Mouse (Mus musculus) heart, postnatal 14 days (tissue): ENCODE results near the gene Olfr71. TPM values are rescaled to one million over a fixed set of nuclear protein-coding genes. Genes with fewer than 3 reads are reported as not detected.
A peak's percentile ranks its signal among the peaks of the same experiment; 100 is the strongest.

Source experiments
- DNase-seq, 2 experiments: peaks; one replicate each; pipeline ENCODE4 v3.0.0; 2021 to 2022
- intact Hi-C: fragments of 180-260 bp; cut with DNase I; formaldehyde crosslinking; loops from one replicate; pipeline ENCODE4 v1.15.1; 2025
- total RNA-seq, 2 experiments: library from RNA; stranded (reverse); gene quantifications; 2 replicates each; pipeline ENCODE4 v1.2.3; 2021

Gene Olfr71
- total RNA-seq, 2 experiments from 2014 or later: not detected

DNA sequence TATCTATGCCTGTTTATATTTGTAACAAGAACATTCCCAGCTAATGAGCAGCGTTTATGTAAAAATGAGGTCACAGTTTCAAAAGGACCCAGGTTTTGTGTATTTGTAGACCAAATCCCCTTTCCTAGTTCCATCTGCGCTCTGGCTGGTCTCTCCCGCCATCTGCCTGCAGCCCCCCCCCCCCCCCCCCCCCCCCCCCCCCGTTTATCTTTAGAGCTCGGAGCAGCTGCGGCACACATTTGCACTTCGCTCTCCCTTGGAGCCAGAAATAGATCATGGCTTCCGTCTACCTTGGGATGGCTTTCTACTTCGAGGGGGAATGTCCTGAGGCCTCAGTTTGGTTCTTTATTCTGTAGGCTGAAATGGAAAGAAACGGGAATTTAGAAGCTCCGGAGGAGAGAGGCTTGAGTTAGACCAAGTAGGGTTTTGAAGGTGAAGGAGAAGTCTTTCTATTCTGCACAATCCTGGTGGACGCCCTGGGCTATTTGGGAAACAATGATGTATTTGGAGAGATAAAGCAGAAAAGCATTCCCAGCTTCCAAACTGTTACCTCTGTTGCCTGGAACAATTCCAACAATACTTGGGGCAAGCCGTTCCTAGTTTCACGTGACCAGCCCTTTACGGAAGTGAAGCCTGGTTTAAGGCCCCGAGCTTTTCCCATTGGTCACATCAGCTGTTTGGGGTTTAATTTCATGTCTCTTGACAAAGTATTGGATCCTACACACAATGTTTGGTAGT, 10.6 kb upstream of the Olfr71 start:
- no peak for DNase-seq
- intact Hi-C loops: no loop called here

DNA sequence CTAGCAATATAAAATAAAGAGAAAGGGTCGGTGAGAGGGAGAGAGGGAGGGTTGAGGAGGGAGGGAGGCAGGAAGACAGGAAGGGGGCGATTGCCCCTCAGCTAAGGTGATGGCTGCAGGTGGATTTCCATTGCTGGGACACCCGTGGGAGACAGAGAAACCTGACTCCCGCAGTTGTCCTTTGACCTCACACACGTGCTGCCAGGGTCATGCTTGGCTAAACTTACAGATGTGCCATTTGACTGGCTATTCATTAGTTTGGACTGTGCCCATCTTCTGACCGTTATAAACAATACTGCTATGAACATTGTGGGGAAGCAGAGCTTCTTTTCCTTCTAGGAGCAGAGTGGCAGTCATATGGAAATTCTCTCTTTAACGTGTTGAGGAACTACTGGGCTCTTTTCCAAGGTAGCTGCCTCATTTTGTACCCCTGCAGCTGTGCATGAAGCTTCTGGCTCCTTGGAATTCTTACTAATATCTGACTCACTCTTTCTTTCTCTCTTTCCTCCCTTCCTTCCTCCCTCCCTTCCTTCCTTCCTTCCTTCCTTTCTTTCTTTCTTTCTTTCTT, 3.7 kb upstream of the Olfr71 start:
- intact Hi-C loops: loop anchor here (1.0 to 2.0 kb wide), 2 partner anchors 41 to 283 kb away; no protein-coding TSS in a partner anchor
- DNase-seq: no peak

DNA sequence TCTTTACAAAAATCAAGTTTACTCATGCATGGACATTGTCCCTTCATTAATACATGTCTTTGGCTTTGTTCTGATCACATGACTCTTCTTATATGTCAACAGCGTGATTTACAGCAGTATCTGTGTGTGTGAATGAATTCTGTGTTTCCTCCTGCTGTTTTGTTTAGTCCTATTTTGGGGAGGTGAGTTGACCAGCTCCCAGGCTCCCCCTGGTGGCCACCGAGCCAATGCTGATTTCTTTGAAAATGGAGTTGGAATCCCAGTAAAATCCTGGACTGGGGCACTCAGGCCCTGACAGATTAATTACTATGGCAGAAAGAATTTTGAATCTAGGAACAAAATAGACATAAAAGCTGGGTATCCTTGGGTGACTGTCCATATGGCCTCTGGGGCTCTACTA, 1.8 kb upstream of the Olfr71 start:
- peak; percentile 86 to 91 for DNase-seq
- intact Hi-C loops: loop anchor here (1.0 to 2.0 kb wide), 2 partner anchors 82 to 281 kb away; no protein-coding TSS in a partner anchor

DNA sequence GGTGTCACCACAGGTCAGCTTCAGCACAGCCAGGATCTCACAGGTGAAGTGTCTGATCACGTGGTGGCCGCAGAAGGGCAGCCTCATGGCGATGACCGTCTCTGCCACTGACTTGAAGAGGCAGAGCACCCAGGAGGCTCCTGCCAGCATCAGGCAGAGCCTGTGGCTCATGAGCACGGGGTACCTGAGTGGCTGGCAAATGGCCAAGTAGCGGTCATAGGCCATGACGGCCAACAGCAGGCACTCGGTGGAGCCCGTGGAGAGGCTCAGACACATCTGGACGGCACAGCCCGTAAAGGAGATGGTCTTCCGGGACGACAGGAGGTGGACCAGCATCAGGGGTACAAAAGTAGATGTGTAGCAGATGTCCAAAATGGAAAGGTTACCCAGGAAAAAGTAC, 4.1 kb downstream of the Olfr71 start:
- intact Hi-C loops: no loop called here
- no peak for DNase-seq

DNA sequence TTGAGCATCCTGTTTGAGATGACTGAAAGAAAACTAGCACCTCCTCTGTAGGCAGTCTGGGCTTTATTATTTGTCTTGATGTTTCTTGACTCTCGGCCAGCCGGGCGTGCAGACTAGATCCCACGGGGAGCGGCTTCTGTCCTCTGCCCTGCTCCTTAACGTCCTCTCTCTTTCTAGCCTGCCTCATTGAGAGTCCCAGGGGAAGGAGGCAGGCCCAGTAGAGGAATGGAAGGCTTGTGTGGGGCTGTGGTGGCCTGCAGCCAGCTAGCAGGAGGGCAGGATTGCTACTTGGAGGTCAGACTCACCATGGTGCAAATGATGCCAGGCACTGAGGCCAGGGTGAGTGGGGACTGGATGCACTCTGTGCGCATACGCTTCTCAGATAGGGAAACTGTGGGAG, 6.2 kb downstream of the Olfr71 start:
- intact Hi-C loops: no loop called here
- peak; percentile 12 to 16 for DNase-seq

DNA sequence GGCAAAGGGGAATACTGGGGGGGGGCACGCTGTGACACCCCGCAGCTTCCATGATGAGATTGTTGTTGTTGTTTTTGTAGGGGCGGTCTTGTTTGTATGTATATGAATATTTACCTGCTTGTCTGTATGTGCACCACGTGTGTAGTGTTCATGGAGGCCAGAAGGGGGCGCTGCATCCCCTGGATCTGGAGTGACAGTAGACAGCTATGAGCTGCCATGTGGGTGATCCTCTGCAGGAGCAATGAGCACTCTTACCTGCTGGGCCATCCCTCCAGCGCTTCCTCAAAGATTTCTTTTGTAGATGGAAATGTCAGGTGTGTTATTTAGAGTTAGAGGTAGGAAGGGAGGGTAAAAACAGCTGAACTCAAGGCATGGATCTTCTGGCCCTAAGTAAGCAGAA, 6.6 kb downstream of the Olfr71 start:
- DNase-seq: no peak
- intact Hi-C loops: no loop called here

DNA sequence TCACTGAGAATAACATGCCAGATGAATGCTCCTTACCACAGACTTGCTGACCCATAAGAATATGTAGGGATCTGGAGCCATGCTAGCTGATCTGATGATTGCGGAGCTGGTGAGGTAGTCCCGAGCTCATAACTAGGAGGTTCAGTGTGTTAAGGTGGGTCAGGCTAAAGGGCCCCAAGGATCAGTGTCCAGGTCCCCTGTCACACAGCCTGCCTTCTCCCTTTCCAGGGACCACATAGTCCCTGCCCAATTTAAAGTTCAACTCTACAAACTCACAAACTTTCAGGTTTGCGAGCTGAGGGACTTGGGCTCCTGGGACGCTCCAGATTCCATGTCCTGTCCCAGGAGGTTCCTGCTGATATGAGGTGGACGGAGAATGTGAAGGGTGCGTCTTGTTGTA, 9.3 kb downstream of the Olfr71 start, which contains the start of gene Olfr70:
Olfr70 (minus strand) TSS at position 101 of the 400 bp plus-strand sequence.
- intact Hi-C loops: no loop called here
- DNase-seq: no peak

DNA sequence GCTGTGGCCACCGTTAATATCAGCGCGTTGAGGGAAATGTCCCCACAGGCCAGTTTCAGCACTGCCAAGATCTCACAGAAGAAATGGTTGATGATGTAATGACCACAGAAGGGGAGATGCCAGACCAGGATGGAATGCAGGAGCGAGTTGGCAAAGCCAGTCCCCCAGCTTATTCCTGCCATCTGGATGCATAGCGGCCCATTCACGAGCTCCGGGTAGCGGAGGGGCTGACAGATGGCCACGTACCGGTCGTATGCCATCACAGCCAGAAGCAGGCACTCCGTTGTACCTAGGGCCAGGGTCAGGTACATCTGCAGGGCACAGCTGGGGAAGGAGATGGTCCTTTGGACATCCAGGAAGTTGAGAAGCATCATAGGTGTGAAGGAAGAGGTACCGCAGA, 13.5 kb downstream of the Olfr71 start:
- DNase-seq: no peak
- intact Hi-C loops: no loop called here

DNA sequence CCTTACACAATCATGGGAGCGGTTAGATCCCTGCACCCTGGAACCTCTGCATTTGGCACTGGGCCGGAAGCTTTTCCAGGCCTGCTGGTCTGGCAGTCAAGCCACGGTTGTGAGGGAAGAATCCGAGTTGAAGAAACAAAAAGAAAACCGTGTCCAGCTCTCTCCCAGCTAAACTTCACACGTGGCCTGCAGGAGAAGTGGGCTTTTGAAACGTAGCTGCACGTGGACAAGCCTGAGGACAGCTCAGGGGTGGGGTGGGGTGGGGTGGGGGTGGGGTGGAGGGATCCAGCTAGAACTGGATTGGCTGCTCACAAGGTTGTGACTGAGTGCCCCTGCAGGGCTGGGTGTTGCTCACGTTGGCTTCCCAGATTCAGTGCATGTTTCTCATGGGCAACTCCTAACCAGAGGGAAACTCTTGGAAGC, 14.8 kb downstream of the Olfr71 start:
- peak; percentile 59 to 61 for DNase-seq
- intact Hi-C loops: no loop called here

DNA sequence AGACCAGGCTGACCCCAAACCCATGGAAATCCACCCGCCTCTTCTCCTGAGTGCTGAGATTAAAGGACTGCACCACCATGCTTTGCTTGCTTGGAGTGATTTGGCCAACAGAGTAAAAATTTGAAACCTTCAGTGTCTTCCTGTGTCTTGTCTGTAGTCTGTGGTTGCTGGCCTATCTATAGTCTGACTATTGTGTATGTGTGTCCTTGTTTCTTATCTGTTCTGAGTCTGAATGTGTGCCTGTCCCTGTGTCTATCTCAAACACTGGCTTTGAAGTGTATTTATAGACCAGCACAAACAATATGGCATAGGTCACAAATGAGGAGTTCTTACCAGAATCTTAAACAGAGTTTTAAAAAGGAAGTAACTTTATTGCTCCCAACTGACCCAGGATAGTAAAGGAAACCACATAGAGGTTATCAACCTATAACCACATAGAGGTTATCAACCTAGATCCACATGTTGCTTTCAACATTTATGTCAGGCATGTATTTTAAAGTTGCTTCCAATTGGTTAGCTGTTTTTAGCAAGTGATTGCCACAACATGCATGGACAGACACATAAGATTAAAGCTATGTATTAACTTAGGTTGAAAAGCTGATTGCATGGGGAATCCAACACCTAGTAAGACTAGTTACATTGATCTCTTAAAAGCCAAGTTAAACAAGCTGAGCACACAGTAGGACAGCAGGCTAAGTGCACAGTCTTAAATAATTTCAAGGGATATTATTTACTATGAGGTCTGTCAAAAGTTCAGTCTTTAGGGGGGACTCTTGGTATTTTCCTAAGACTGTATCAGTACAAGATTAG, 15.4 kb downstream of the Olfr71 start:
- DNase-seq: no peak
- intact Hi-C loops: no loop called here

DNA sequence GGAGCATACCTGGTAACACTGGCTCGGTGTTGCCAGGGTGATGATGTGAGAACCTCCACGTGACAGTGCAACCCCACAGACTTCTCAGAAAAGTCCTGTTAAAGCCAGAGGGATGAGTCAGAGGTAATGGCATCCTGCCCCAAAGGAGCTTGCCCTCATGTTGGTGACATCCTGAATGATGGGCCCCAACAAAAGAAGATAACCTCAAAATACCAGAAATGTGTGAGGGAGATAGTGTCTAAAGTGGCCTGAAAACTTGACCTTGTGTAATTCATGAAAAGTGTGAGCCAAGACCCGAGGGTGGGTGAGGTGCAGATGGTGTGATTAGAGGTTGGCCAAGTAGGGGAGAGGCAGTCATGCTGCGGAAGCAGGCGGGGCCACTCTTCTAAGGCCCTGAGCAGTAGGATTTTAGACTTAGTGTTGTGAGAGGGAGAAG, 16.2 kb downstream of the Olfr71 start:
- intact Hi-C loops: no loop called here
- DNase-seq: peak in 1 of 2 experiments; percentile 39

DNA sequence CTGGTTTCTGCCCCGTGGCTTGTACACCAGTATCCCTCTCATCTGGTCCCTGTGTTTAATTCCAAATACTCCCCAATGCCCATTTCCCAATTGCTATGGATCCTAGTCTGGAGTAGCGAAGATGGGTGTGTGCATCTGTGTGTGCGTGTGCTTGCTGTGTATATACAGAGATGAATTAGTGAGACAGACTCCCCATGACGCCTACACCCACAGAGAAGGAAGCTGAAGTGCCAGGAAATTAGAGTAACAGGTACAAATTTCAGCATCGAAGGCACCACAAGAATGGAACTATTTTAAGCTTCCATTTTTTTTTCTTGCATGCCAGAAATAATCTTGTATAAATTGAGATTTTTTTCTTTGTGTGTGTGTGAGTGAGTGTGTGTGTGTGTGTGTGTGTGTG, 19.0 kb downstream of the Olfr71 start:
- intact Hi-C loops: no loop called here
- DNase-seq: no peak

DNA sequence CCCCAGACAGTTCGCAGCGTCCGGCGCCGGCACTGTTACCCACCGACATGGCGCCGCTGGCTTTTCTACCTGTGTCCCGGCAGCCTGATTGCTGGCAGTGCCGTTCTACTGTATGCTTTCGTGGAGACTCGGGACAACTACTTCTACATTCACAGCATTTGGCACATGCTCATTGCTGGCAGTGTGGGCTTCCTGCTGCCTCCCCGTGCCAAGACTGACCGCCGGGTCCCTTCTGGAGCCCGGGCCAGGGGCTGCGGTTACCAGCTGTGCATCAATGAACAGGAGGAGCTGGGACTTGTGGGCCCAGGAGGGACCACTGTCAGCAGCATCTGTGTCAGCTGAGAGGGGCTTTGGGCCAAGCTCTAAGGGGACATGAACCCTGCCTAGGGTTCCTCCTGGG, 20.0 kb downstream of the Olfr71 start:
- intact Hi-C loops: no loop called here
- no peak for DNase-seq

DNA sequence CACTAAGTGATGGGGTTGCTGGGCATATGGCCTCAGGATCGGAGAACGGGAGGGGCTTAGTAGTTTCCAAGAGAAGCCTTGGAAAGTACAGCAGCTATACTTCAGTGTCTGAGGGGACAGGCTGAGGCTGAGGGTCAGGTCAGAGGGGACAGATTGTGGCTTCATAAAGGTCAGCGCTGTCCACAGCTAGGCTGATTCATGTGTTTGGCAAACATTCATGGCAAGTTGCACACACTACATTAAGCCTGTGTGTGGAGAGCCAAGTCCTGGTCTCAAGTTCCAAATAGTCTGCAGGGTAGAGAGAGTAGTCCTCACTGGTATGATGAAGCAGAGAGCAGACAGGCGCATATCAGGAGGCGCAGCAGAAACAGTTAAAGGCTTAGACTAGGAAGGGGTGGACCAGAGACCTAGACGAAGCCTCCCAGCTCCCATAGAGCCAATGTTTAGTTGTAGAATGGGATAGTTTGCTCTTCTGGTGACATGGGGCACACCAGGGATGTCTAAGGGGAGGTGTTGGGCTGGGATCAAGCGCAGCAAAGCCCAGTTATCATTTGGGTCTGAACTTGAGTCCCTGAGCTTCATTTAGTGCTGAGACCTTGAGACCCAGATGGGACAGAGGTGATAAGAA, 30.5 kb downstream of the Olfr71 start:
- DNase-seq: no peak
- intact Hi-C loops: no loop called here

DNA sequence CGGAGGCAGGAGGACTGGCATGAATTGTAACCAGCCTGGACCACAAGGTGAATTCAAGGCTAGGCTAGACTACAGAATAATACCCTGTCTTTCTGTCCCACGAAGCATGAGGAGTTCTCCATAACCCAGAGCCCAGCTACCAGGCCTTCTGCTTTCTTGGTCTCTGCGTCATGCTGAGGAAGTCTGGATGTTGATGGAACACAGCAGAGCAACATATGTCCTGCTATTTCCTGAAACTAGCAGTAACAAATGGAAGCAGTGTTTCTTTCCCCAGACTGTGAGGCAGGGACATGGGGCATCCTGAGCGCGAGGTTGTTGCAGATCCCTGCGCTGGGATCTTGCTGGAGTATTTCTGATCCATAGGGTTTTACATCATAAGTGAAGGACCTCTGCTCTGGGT, 31.5 kb downstream of the Olfr71 start:
- no peak for DNase-seq
- intact Hi-C loops: no loop called here

DNA sequence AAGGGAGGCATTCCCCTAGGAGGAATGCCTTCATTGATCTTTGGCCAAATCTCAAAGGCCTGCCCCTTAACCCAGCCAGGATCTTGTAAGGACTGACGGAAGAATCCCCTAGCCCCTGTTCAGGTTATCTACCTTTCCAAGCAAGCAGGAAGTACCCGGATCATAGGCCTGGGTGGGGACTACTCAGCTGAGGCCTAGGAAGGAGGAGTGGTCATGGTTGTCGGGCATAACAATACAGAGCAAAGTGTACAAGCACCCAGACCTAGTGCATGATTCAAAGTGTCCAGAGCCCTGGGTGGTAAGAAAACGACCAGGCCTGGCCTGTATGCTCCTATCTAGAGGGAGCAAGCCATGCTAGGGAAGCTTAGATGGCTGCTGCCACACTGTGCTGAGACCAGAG, 34.4 kb downstream of the Olfr71 start:
- DNase-seq: no peak
- intact Hi-C loops: loop anchor here (1.0 kb wide), 1 partner anchor 33 kb away; no protein-coding TSS in a partner anchor

DNA sequence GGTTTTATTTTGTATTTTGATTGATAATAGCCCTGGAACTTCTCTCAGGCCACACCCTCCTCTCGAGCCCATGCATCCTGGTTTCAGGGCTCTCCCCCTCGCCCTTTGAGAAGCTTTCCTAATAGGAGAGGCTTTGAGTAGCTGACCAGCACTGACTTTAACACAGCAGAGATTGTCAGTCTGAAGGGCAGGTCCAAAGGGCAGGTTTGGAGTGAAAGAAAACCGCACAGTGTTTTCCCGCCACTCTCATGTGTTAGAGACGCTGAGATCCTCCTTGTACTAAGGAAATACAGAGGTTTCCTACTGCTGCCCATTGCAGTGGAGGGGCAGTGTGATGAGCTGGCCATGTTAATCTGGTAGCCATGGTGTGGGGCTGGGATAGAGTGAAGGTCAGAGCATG, 35.1 kb downstream of the Olfr71 start:
- DNase-seq: no peak
- intact Hi-C loops: loop anchor here (1.0 kb wide), 1 partner anchor 33 kb away; no protein-coding TSS in a partner anchor

DNA sequence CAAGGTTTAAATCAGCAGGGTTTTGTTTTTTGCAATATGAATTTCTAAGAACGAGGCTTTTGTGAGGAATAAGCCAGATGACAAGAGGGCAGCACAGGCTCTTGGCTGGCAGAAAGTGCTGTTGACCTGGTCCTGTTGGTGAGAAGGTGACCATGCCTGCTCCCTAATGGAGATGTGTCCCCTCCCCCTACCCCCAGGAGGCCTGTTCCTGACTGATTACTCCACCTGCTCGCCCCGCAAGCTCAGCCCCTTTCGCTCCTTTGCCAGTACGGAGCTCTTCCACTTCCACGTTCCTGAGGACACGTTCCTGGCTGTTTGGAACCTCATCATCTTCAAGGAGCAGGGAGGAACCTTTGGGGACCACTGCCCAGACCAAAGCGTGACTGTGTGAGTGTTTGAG, 36.4 kb downstream of the Olfr71 start:
- intact Hi-C loops: no loop called here
- DNase-seq: no peak

DNA sequence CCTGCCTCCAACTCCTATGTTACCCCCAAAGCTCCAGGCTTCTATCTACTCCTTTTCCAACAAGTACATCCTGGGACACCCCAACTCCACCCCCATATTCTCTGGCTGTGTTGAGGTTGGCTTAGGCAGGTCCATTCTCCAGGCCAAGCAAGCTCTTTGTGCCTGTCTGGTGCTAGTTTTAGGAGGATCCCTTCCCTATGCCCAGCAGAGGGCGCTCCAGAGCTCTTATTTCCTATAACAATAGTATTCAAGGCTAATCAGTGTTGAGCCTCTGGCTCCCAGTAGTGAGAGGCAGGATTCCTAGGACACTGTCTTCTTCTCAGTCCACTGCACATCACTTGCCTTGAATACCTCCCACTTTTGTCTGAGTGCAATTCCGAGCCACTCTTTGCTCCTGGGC, 38.0 kb downstream of the Olfr71 start:
- intact Hi-C loops: loop anchor here (1.0 kb wide), 1 partner anchor 41 kb away; no protein-coding TSS in a partner anchor

DNA sequence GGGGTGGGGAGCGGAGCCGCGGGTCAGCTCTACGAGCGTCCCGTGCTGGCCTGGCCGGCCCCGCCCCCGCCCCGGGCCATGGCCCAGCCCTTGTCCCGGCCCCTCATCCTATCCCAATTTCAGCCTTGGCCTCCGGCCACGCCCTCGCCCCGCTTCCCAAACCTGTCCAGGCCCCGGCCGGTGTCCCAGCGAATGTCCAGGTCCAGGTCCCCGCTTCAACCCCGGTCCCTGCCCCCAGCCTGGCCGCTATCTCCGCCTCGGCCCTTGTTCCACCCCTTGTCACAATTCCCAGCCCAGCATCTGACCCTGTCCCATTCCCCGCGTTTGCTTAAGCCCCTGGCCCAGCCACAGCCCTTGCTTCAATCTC, 40.6 kb downstream of the Olfr71 start:
- DNase-seq: peak; percentile 79 to 82
- intact Hi-C loops: loop anchor here (5.0 kb wide), 3 partner anchors 87 to 227 kb away; partner anchors contain the start of genes Msmp and Tesk1

More for the DNA sequence above, 38.0 kb downstream of the Olfr71 start:
- peak; percentile 91 to 95 for DNase-seq
